Mouse (Mus musculus) kidney, adult 2 months (tissue): Measurements from ENCODE around the gene Helq. TPM values are rescaled to one million over a fixed set of nuclear protein-coding genes. Genes with fewer than 3 reads are reported as not detected.

Source experiments
- DNase-seq: peaks from one replicate; pipeline ENCODE4 v3.0.0; 2021
- H3K27ac ChIP-seq: fragments of 200-500 bp; 2 replicates; pipeline ENCODE4 v1.5.1; 2012; ENCODE audit warnings: low read depth, low read length, control low read depth, inconsistent platforms; ENCODE audit not compliant: insufficient read depth
- H3K27me3 ChIP-seq: fragments of 200-500 bp; replicated peaks from 2 replicates; pipeline ENCODE4 v1.6.1; 2012; ENCODE audit warnings: mild to moderate bottlenecking, moderate library complexity, low read length, inconsistent platforms; ENCODE audit not compliant: control insufficient read depth, insufficient read depth
- H3K36me3 ChIP-seq: fragments of 200-500 bp; 2 replicates; pipeline ENCODE4 v1.6.1; 2012; ENCODE audit warnings: mild to moderate bottlenecking, moderate library complexity, low read length, inconsistent platforms; ENCODE audit not compliant: control insufficient read depth, insufficient read depth
- H3K4me1 ChIP-seq: fragments of 200-500 bp; 2 replicates; pipeline ENCODE4 v1.6.1; 2011; ENCODE audit warnings: low read length; ENCODE audit not compliant: control insufficient read depth, insufficient read depth
- H3K4me3 ChIP-seq: fragments of 200-500 bp; 2 replicates; pipeline ENCODE4 v1.5.1; 2011; ENCODE audit warnings: mild to moderate bottlenecking, low read depth, low read length, control low read depth; ENCODE audit not compliant: insufficient read depth
- CTCF ChIP-seq: fragments of 200-500 bp; conservative IDR thresholded peaks from 2 replicates; pipeline ENCODE4 v1.5.1; 2011; ENCODE audit warnings: low read depth, mild to moderate bottlenecking, control low read depth, low read length, moderate library complexity, mixed read lengths; ENCODE audit not compliant: insufficient read depth, insufficient read length
- POLR2A ChIP-seq: fragments of 200-500 bp; IDR thresholded peaks from one replicate; pipeline ENCODE4 v1.6.1; 2011; ENCODE audit warnings: low read depth, low read length, control low read depth
- WGBS: fragments of 180-500 bp; shearing (Covaris S2); methylation state at CpG from one replicate; pipeline ENCODE4 v1.1.7; 2018; 5-methylcytosine and 5-hydroxymethylcytosine counted together
- polyA plus RNA-seq: library from polyadenylated mRNA; depleted of rRNA; stranded (reverse); fragments of >200 nt; gene quantifications from 2 replicates; pipeline ENCODE4 v1.2.3, GENCODE M21; 2012

The Helq gene
- polyA plus RNA-seq, 1 experiment: 10.2 TPM

DNA sequence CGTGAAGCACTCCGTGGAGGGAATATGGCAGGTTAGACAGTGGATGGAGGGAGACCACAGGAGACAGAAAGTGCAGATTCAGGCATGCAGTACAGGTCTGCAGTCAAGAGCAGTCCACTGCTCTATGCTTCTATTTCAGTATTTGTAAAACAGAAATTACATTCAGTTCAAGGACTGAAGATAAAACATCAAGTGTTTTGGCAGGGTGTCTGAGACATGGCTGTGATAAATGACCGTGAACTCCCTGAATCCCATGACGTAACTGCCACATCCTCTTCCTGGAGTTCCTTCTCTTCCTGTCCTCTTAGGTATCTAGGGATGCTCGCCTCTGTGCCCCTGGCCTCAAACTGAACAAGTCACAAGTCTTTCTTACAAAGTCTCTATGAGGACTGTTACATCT, 21.5 kb downstream of the Helq start:
- Histone ChIP-seq H3K27me3 (no peaks in the 10 kb centered on the region), H3K4me1 (no peaks in the 10 kb centered on the region), H3K36me3 (peaks cover 2% of the 10 kb centered on the region; the same call in 1 of the 2 replicates), H3K27ac (no peak overlapping the region), H3K4me3 (no peak overlapping the region)
- TF ChIP-seq CTCF (no peak), POLR2A (no peak)
- no peak for DNase-seq
- 89% methylated on average over 5 of the region's 5 CpGs for WGBS

DNA sequence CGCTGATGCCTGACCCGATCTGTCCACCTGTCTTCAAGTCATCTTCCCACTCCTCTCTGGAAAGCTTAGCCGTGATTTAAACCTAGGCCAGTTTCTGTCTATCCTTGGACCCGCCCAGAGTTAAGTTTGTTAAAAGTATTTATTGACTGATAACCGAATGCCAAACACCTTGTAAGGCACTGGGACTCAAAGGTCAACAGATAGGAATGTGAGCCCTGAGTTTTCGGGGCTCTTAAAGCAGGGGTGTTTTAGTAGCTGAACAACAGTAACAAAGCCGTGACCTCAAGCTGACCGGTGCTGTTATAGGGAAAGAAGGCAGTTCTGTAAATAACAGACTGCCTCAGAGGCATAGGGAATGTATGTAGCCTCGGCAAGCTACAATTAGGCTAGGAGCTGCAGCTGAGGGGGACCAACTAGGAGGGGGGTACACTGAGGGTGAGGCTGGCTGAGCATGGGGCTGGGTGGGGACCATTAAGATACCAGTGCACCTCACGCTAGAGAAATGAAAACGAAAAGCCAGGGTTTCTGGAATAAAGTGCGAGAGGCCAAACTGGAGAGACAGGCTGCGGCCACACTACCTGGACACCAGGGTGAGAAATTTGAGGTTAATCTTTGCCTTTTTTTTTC, 22.5 kb downstream of the Helq start:
- WGBS: 93% methylated on average over 13 of the region's 13 CpGs
- Histone ChIP-seq H3K27ac (no peak overlapping the region), H3K27me3 (no peaks in the 10 kb centered on the region), H3K36me3 (peaks cover 2% of the 10 kb centered on the region; the same call in 1 of the 2 replicates), H3K4me1 (no peaks in the 10 kb centered on the region), H3K4me3 (no peak overlapping the region)
- no peak for DNase-seq
- TF ChIP-seq POLR2A (no peak), CTCF (no peak)

DNA sequence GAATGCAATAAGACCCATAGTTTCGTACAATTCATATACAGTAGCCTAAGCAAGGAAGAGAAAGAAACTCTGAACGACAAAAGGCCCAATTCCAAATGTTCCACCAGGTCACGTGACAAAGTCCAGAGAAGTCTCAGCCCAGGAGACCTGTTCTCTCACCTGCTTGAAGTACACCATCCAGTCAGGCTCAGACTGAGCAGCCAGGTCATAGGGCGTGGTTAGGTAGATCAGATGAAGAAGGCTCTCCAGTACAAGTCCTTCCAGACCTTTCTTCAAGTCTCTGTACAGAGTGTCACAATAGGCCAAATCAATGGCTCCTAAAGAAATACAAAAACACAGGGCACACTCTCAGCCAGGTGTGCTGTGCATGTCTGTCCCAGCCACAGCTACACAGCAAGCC, 26.8 kb downstream of the Helq start:
- no peaks in the 10 kb centered on the region for H3K4me1 ChIP-seq
- no peak for TF ChIP-seq POLR2A
- no peaks in the 10 kb centered on the region for H3K36me3 ChIP-seq
- DNase-seq: no peak
- H3K27ac ChIP-seq: no peak overlapping the region
- H3K27me3 ChIP-seq: no peaks in the 10 kb centered on the region
- H3K4me3 ChIP-seq: no peak overlapping the region
- 85% methylated on average over 4 of the region's 4 CpGs for WGBS

DNA sequence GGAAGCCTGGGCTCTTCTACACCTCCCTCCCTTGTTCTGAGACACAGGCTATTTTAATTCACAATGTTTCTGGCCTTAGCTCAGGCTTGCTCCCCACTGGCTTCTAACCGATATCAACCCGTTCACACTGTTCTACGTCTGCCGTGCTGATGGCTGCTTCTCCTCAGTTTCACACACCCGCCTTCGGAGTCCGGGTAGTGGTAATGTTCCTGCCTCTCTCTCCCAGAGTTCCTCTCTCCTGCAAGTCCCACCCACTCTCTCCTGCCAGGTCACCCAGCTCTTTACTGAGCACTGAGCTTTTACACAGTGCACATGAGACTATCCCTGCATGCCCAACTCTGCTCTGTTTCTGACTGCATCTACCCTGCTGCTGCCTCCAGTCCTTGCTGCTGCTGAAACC, 32.4 kb downstream of the Helq start:
- no peaks in the 10 kb centered on the region; the same call in 1 of the 2 replicates for H3K36me3 ChIP-seq
- TF ChIP-seq POLR2A (no peak), CTCF (no peak)
- no peak overlapping the region for H3K27ac ChIP-seq
- no peak for DNase-seq
- no peaks in the 10 kb centered on the region for H3K4me1 ChIP-seq
- no peak overlapping the region for H3K4me3 ChIP-seq
- H3K27me3 ChIP-seq: no peaks in the 10 kb centered on the region
- whole genome bisulfite sequencing: 96% methylated on average over 7 of the region's 7 CpGs

DNA sequence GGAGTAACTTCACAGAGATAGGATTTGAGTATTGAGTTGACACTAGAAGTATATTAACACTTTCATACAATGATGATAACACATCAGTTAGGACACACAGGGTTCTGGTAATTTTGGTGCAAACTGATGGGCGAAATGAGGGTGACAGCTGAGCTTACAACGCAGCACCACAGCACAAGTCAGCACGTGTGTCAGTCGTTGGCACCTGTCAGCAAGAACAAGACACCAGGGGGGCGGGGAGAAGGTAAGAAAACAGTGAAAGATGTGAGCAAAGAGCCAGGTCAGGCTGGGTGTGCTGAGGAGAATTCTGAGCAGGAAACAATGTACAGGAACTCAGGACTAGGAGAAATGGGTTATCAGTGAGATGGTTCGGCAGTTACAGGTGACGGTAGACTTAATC, 36.7 kb downstream of the Helq start:
- no peak for TF ChIP-seq POLR2A
- TF ChIP-seq CTCF: no peak
- no peaks in the 10 kb centered on the region; the same call in 1 of the 2 replicates for H3K36me3 ChIP-seq
- no peak overlapping the region for H3K27ac ChIP-seq
- DNase-seq: no peak
- H3K27me3 ChIP-seq: no peaks in the 10 kb centered on the region
- WGBS: 89% methylated on average over 7 of the region's 7 CpGs
- no peaks in the 10 kb centered on the region for H3K4me1 ChIP-seq
- H3K4me3 ChIP-seq: no peak overlapping the region

DNA sequence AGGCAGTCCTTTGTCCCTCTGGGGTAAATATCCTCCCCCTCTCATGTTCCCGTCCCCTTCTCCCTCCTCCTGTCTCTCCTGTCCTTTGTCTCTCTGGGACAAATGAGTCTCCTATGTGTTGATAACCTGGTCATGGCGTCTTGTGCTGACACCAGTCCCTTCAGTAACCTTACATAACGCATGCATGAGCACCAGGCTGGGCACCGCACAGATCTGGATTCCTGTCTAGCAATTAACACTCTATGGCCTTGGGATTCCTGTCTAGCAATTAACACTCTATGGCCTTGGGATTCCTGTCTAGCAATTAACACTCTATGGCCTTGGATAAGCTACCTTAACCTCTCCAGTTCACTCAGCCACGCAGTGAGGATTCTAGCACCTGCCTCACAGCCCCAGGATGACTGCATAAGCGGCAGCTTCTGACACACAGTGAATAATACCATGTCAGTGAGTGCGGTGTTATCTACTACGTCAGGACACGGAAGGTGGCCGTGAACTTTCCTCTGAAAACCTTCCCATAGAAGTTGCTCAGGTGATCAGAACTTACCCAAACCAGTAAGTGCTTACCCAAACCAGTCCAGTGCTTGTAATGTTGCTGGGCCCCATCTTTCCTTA, 38.2 kb downstream of the Helq start:
- 71% methylated on average over 10 of the region's 10 CpGs for WGBS
- TF ChIP-seq POLR2A (no peak), CTCF (no peak)

DNA sequence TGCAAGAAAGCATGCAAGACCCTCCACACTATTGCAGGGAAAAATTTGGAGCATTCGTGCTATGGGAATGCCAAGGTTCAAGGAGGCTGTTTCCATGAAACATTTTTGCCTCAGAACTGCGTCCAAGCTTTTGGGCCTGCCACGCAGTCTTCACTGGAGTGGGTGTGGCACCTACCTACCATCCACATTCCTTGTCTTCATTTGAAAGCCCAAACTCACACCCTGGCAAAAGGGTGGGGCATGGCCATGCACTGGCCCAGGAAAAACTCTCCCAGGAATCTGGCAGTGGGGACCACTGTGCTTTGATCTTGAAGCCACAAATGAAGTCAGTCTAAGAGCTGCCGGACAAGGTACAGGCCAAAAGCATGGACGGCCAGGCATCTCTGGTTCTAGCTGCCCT, 40.3 kb downstream of the Helq start:
- H3K27ac ChIP-seq: no peak overlapping the region
- WGBS: 95% methylated on average over 5 of the region's 5 CpGs
- no peak overlapping the region for H3K4me3 ChIP-seq
- no peaks in the 10 kb centered on the region for H3K27me3 ChIP-seq
- H3K36me3 ChIP-seq: no peaks in the 10 kb centered on the region; the same call in 1 of the 2 replicates
- no peak for TF ChIP-seq POLR2A
- no peak for TF ChIP-seq CTCF
- DNase-seq: no peak
- H3K4me1 ChIP-seq: no peaks in the 10 kb centered on the region

More for the DNA sequence above, 38.2 kb downstream of the Helq start:
- H3K36me3 ChIP-seq: no peaks in the 10 kb centered on the region; the same call in 1 of the 2 replicates
- no peaks in the 10 kb centered on the region for H3K27me3 ChIP-seq
- no peaks in the 10 kb centered on the region for H3K4me1 ChIP-seq
- DNase-seq: no peak
- no peak overlapping the region for H3K4me3 ChIP-seq
- no peak overlapping the region for H3K27ac ChIP-seq
